Mouse (Mus musculus): ENCODE measurements at regions not wholly inside any gene's neighbourhood (a gene's known extent, or its start where the extent isn't known, plus 50 kb on each side); places are given as distances from the start of the nearest gene placed in this dataset.

GRCm38 (mm10) chr5:132660036-132660435, 116.9 kb upstream of the Auts2 start:
- H3K36me3 ChIP-seq (ENCODE audit: insufficient read depth, low read length): no peaks in the 10 kb centered on the region
- no peaks in the 10 kb centered on the region for H3K27me3 ChIP-seq (ENCODE audit: insufficient read depth, low read length)
- ATAC-seq (no peak), DNase-seq (ENCODE audit: low spot score) (no peak)
- H3K4me3 ChIP-seq (ENCODE audit: low read length): no peak overlapping the region
- H3K4me2 ChIP-seq (ENCODE audit: low read depth, low read length): no peak overlapping the region
- no peaks in the 10 kb centered on the region; the same call in 1 of the 2 replicates for H3K9me3 ChIP-seq (ENCODE audit: low read length)
- H3K4me1 ChIP-seq (ENCODE audit: insufficient read depth, low read length): no peaks in the 10 kb centered on the region
- WGBS: 66% methylated on average over 7 of the region's 7 CpGs
- no peak overlapping the region for H3K9ac ChIP-seq (replicated peaks; ENCODE audit: low read length)
- no peak overlapping the region for H3K27ac ChIP-seq
- no peak for TF ChIP-seq CTCF (IDR thresholded peaks at IDR 0.05; ENCODE audit: low read depth)

- DNase-seq (ENCODE audit: low spot score) (no peak), ATAC-seq (no peak)
- Histone ChIP-seq H3K4me2 (ENCODE audit: low read depth, low read length) (no peak overlapping the region), H3K27me3 (ENCODE audit: insufficient read depth, low read length) (no peaks in the 10 kb centered on the region), H3K27ac (no peak overlapping the region), H3K36me3 (ENCODE audit: insufficient read depth, low read length) (no peaks in the 10 kb centered on the region), H3K4me1 (ENCODE audit: insufficient read depth, low read length) (0 out of 2 replicates have a peak, but pooled peaks cover 9% of the 10 kb centered on the region), H3K4me3 (ENCODE audit: low read length) (no peak overlapping the region), H3K9ac (replicated peaks; ENCODE audit: low read length) (no peak overlapping the region), H3K9me3 (ENCODE audit: low read length) (no peaks in the 10 kb centered on the region; the same call in 1 of the 2 replicates)
- WGBS: 83% methylated on average over 7 of the region's 7 CpGs
- no peak for TF ChIP-seq CTCF (IDR thresholded peaks at IDR 0.05; ENCODE audit: low read depth)
These were observed 111.2 kb upstream of the Auts2 start for GRCm38 (mm10) chr5:132654382-132654781.

GRCm38 (mm10) chr5:132653694-132654300, 110.7 kb upstream of the Auts2 start:
- Histone ChIP-seq H3K9me3 (ENCODE audit: low read length) (no peaks in the 10 kb centered on the region; the same call in 1 of the 2 replicates), H3K4me2 (ENCODE audit: low read depth, low read length) (no peak overlapping the region), H3K27me3 (ENCODE audit: insufficient read depth, low read length) (no peaks in the 10 kb centered on the region), H3K36me3 (ENCODE audit: insufficient read depth, low read length) (no peaks in the 10 kb centered on the region), H3K4me1 (ENCODE audit: insufficient read depth, low read length) (0 out of 2 replicates have a peak, but pooled peaks cover 9% of the 10 kb centered on the region), H3K4me3 (ENCODE audit: low read length) (no peak overlapping the region), H3K27ac (no peak overlapping the region), H3K9ac (replicated peaks; ENCODE audit: low read length) (no peak overlapping the region)
- no peak for TF ChIP-seq CTCF (IDR thresholded peaks at IDR 0.05; ENCODE audit: low read depth)
- 29% methylated on average over 6 of the region's 6 CpGs for WGBS
- peak; percentile 29 for DNase-seq (ENCODE audit: low spot score)
- no peak for ATAC-seq

- Histone ChIP-seq H3K9me3 (ENCODE audit: low read length) (no peaks in the 10 kb centered on the region; the same call in 1 of the 2 replicates), H3K36me3 (ENCODE audit: insufficient read depth, low read length) (no peaks in the 10 kb centered on the region), H3K9ac (replicated peaks; ENCODE audit: low read length) (no peak overlapping the region), H3K27me3 (ENCODE audit: insufficient read depth, low read length) (no peaks in the 10 kb centered on the region), H3K4me2 (ENCODE audit: low read depth, low read length) (no peak overlapping the region), H3K4me1 (ENCODE audit: insufficient read depth, low read length) (0 out of 2 replicates have a peak, but pooled peaks cover 9% of the 10 kb centered on the region), H3K4me3 (ENCODE audit: low read length) (no peak overlapping the region), H3K27ac (no peak overlapping the region)
- DNase-seq (ENCODE audit: low spot score) (no peak), ATAC-seq (no peak)
- TF ChIP-seq CTCF (IDR thresholded peaks at IDR 0.05; ENCODE audit: low read depth): no peak
- 41% methylated on average over 1 of the region's 1 CpGs for WGBS
These were observed 109.1 kb upstream of the Auts2 start for GRCm38 (mm10) chr5:132652201-132652600.

GRCm38 (mm10) chr5:132649771-132650170, 106.6 kb upstream of the Auts2 start:
- no peak for TF ChIP-seq CTCF (IDR thresholded peaks at IDR 0.05; ENCODE audit: low read depth)
- DNase-seq (ENCODE audit: low spot score): no peak
- 60% methylated on average over 7 of the region's 7 CpGs for WGBS
- Histone ChIP-seq H3K4me3 (ENCODE audit: low read length) (no peak overlapping the region), H3K27ac (no peak overlapping the region), H3K36me3 (ENCODE audit: insufficient read depth, low read length) (no peaks in the 10 kb centered on the region), H3K27me3 (ENCODE audit: insufficient read depth, low read length) (no peaks in the 10 kb centered on the region), H3K9ac (replicated peaks; ENCODE audit: low read length) (no peak overlapping the region), H3K9me3 (ENCODE audit: low read length) (no peaks in the 10 kb centered on the region), H3K4me1 (ENCODE audit: insufficient read depth, low read length) (0 out of 2 replicates have a peak, but pooled peaks cover 9% of the 10 kb centered on the region), H3K4me2 (ENCODE audit: low read depth, low read length) (no peak overlapping the region)
- ATAC-seq: no peak

GRCm38 (mm10) chr5:132648751-132649150, 105.6 kb upstream of the Auts2 start:
- Histone ChIP-seq H3K27me3 (ENCODE audit: insufficient read depth, low read length) (no peaks in the 10 kb centered on the region), H3K27ac (no peak overlapping the region), H3K4me2 (ENCODE audit: low read depth, low read length) (no peak overlapping the region), H3K36me3 (ENCODE audit: insufficient read depth, low read length) (no peaks in the 10 kb centered on the region), H3K9ac (replicated peaks; ENCODE audit: low read length) (no peak overlapping the region), H3K4me1 (ENCODE audit: insufficient read depth, low read length) (0 out of 2 replicates have a peak, but pooled peaks cover 3% of the 10 kb centered on the region), H3K4me3 (ENCODE audit: low read length) (no peak overlapping the region), H3K9me3 (ENCODE audit: low read length) (no peaks in the 10 kb centered on the region)
- DNase-seq (ENCODE audit: low spot score): no peak
- TF ChIP-seq CTCF (IDR thresholded peaks at IDR 0.05; ENCODE audit: low read depth): no peak
- WGBS: 73% methylated on average over 2 of the region's 2 CpGs
- ATAC-seq: no peak

- Histone ChIP-seq H3K27me3 (ENCODE audit: insufficient read depth, low read length) (no peaks in the 10 kb centered on the region), H3K4me3 (ENCODE audit: low read length) (no peak overlapping the region), H3K36me3 (ENCODE audit: insufficient read depth, low read length) (no peaks in the 10 kb centered on the region), H3K27ac (no peak overlapping the region), H3K4me2 (ENCODE audit: low read depth, low read length) (no peak overlapping the region), H3K9me3 (ENCODE audit: low read length) (no peaks in the 10 kb centered on the region), H3K4me1 (ENCODE audit: insufficient read depth, low read length) (no peaks in the 10 kb centered on the region), H3K9ac (replicated peaks; ENCODE audit: low read length) (no peak overlapping the region)
- ATAC-seq (no peak), DNase-seq (ENCODE audit: low spot score) (no peak)
- no peak for TF ChIP-seq CTCF (IDR thresholded peaks at IDR 0.05; ENCODE audit: low read depth)
- WGBS: 77% methylated on average over 5 of the region's 5 CpGs
These were observed 101.6 kb upstream of the Auts2 start for GRCm38 (mm10) chr5:132644646-132645172.
